29 mouse cellular contexts compared by ENCODE assay signal in genomic region chr4:89131795-89132194, GRCm38 (mm10). TPM values are rescaled to one million over a fixed set of nuclear protein-coding genes. Genes with fewer than 3 reads are reported as not detected.
DNase-seq lines count a peak whose midpoint lies in the region; ATAC-seq and TF ChIP-seq lines count a peak whose summit lies in the region.
"Had no signal": no experiment of that assay in that cellular context is flagged by ENCODE, and none has a peak within 500 bp of the region (broad histone marks: within the 10 kb centered on the region; RNA-seq: fewer than 3 reads in every experiment).

No protein-coding gene starts in this region.

- peak; percentile 42 for ATAC-seq in granulocyte monocyte progenitor cell, adult 5-6 weeks (replicated peaks; ENCODE audit: poor library complexity, severe bottlenecking)
- ATAC-seq in megakaryocyte progenitor cell, adult 5-6 weeks (replicated peaks; ENCODE audit: poor library complexity) = peak; percentile 27; the same call in 1 of the 2 replicates
- ATAC-seq in stomach, postnatal 0 days (ENCODE audit: low FRiP score, low TSS enrichment) = no peak
- ATAC-seq: forebrain, embryonic 15.5 days; intestine, embryonic 15.5 days; Patski had no signal

- no peaks in the 10 kb centered on the region for H3K4me1 ChIP-seq in stomach, postnatal 0 days (replicated peaks; ENCODE audit: control insufficient read depth, insufficient read depth)

- 79% methylated on average over 3 of the region's 3 CpGs for WGBS in stomach, postnatal 0 days

- no peak overlapping the region for H3K27ac ChIP-seq in stomach, postnatal 0 days (replicated peaks)
- H3K27ac ChIP-seq: embryonic facial prominence, embryonic 10.5 days; embryonic facial prominence, embryonic 13.5 days; forebrain, embryonic 12.5 days; forebrain, embryonic 15.5 days; heart, embryonic 15.5 days; hindbrain, embryonic 14.5 days; intestine, embryonic 15.5 days had no signal

- H3K4me2 ChIP-seq in stomach, postnatal 0 days (replicated peaks; ENCODE audit: low read depth) = no peak overlapping the region
- H3K4me2 ChIP-seq: embryonic facial prominence, embryonic 13.5 days; forebrain, embryonic 12.5 days; forebrain, embryonic 15.5 days; heart, embryonic 12.5 days; heart, embryonic 15.5 days; hindbrain, embryonic 14.5 days; intestine, embryonic 15.5 days had no signal

- no peak for TF ChIP-seq CTCF in stomach, postnatal 0 days (IDR thresholded peaks at IDR 0.05; ENCODE audit: low read depth)

- H3K9ac ChIP-seq in stomach, postnatal 0 days (ENCODE audit: low read length) = no peak overlapping the region
- H3K9ac ChIP-seq: embryonic facial prominence, embryonic 13.5 days; forebrain, embryonic 12.5 days; forebrain, embryonic 15.5 days; heart, embryonic 12.5 days; heart, embryonic 15.5 days; hindbrain, embryonic 14.5 days; intestine, embryonic 15.5 days had no signal

- no peak overlapping the region for H3K4me3 ChIP-seq in stomach, postnatal 0 days (ENCODE audit: low read depth, low read length)
- H3K4me3 ChIP-seq: embryonic facial prominence, embryonic 10.5 days; embryonic facial prominence, embryonic 13.5 days; erythroblast, embryonic 14.5 days; forebrain, embryonic 12.5 days; forebrain, embryonic 15.5 days; heart, embryonic 12.5 days; heart, embryonic 15.5 days; intestine, embryonic 15.5 days had no signal

- intact Hi-C loops in left cerebral cortex, postnatal 25 days (cut with DNase I) = no loop called here

- no peaks in the 10 kb centered on the region for H3K9me3 ChIP-seq in stomach, postnatal 0 days (ENCODE audit: control insufficient read depth, low read length)
- H3K9me3 ChIP-seq: embryonic facial prominence, embryonic 10.5 days; embryonic facial prominence, embryonic 13.5 days; forebrain, embryonic 12.5 days; forebrain, embryonic 15.5 days; heart, embryonic 12.5 days; heart, embryonic 15.5 days; intestine, embryonic 15.5 days had no signal

- H3K36me3 ChIP-seq in stomach, postnatal 0 days (ENCODE audit: control insufficient read depth, insufficient read depth, low read length) = no peaks in the 10 kb centered on the region
- H3K36me3 ChIP-seq: embryonic facial prominence, embryonic 10.5 days; embryonic facial prominence, embryonic 13.5 days; forebrain, embryonic 12.5 days; forebrain, embryonic 15.5 days; heart, embryonic 12.5 days; heart, embryonic 15.5 days; intestine, embryonic 15.5 days had no signal

- no peaks in the 10 kb centered on the region for H3K27me3 ChIP-seq in stomach, postnatal 0 days (ENCODE audit: control insufficient read depth, insufficient read depth, low read length)
- H3K27me3 ChIP-seq: forebrain, embryonic 15.5 days; heart, embryonic 12.5 days; heart, embryonic 15.5 days; intestine, embryonic 15.5 days; Patski had no signal

- no peak for TF ChIP-seq EP300 in stomach, postnatal 0 days (optimal IDR thresholded peaks at IDR 0.05)

- peak; percentile 44 for DNase-seq in 416B (ENCODE audit: low read depth)
- peak; percentile 5 to 15 for DNase-seq in B cell, adult 2 months
- no peak for DNase-seq in kidney, postnatal 10 days
- DNase-seq in left cerebral cortex, postnatal 25 days (ENCODE audit: low spot score in 2 of 2) = no peak
- DNase-seq in lung, postnatal 25 days (ENCODE audit: low spot score) = no peak
- no peak for DNase-seq in stomach, postnatal 0 days (ENCODE audit: low spot score)
- DNase-seq: adrenal gland, adult 2 months; adrenal gland, postnatal 14 days; cerebellum, adult 11 months; cerebellum, adult 8-10 months; cerebellum, postnatal 10 days; cerebellum, postnatal 36 days; embryo, embryonic 11 days; gastrocnemius, postnatal 25 days; heart, adult 18-20 months; heart, postnatal 10 days; heart, postnatal 4 days had no signal

RNA-seq across cellular contexts. Expression of gene Mtap, which starts 5.1 kb away (rescaled TPM):
- 30.9 and 45.8 TPM in 2 replicates for total RNA-seq in granulocyte monocyte progenitor cell, adult 5-6 weeks (2014; fragmentation: Nextera tagmentation)
- total RNA-seq in granulocyte monocyte progenitor cell, adult 5-6 weeks (2017) = 27.0 and 31.7 TPM in 2 replicates
- total RNA-seq in megakaryocyte progenitor cell, adult 5-6 weeks (2015) = 41.1 and 44.2 TPM in 2 replicates
- 34.5 and 37.0 TPM in 2 replicates for total RNA-seq in megakaryocyte progenitor cell, adult 5-6 weeks (2017)
- 1 to 10 TPM; 9.3 to 9.8 TPM for total RNA-seq in left cerebral cortex, postnatal 25 days (2021)
- polyA plus RNA-seq in stomach, postnatal 0 days (2015; fragmentation: Nextera tagmentation; extraction: Ambion mirVana) = 23.5 and 23.9 TPM in 2 replicates
- polyA plus RNA-seq: erythroblast, embryonic 14.5 days had no signal

Comparison
In these comparisons a context has a peak if more than half of its experiments do, and no peak if none do; other contexts are left out.
1. DNase-seq: peak in 416B (single experiment) and B cell, adult 2 months (2 of 2); none in kidney, postnatal 10 days (single experiment), left cerebral cortex, postnatal 25 days (0 of 2), lung, postnatal 25 days (single experiment) and stomach, postnatal 0 days (single experiment).